Mouse (Mus musculus): ENCODE data around the gene Ccdc85b.

Gene Ccdc85b

GRCm38 (mm10) chr19:5465037-5465436 lies 7.3 kb upstream of the Ccdc85b start:
- no peak for TF ChIP-seq GATA4 (IDR thresholded peaks at IDR 0.05; ENCODE audit: insufficient replicate concordance, low read length)

GRCm38 (mm10) chr19:5463791-5464562 lies 6.3 kb upstream of the Ccdc85b start:
- no peak for TF ChIP-seq GATA4 (IDR thresholded peaks at IDR 0.05; ENCODE audit: insufficient replicate concordance, low read length)

GRCm38 (mm10) chr19:5463212-5463611 lies 5.5 kb upstream of the Ccdc85b start:
- no peak for TF ChIP-seq GATA4 (IDR thresholded peaks at IDR 0.05; ENCODE audit: insufficient replicate concordance, low read length)

GRCm38 (mm10) chr19:5461411-5461810 lies 3.7 kb upstream of the Ccdc85b start:
- no peak for TF ChIP-seq GATA4 (IDR thresholded peaks at IDR 0.05; ENCODE audit: insufficient replicate concordance, low read length)

GRCm38 (mm10) chr19:5460465-5460911 lies 2.8 kb upstream of the Ccdc85b start, which contains the start of gene Fibp:
Gene Fibp, plus strand, starts transcription at chr19:5460615.
- peak; percentile 34; the same call in 1 of the 2 replicates for TF ChIP-seq GATA4 (IDR thresholded peaks at IDR 0.05; ENCODE audit: insufficient replicate concordance, low read length)

GRCm38 (mm10) chr19:5459896-5460295 lies 2.2 kb upstream of the Ccdc85b start:
- no peak for TF ChIP-seq GATA4 (IDR thresholded peaks at IDR 0.05; ENCODE audit: insufficient replicate concordance, low read length)

GRCm38 (mm10) chr19:5459019-5459418 lies 1.3 kb upstream of the Ccdc85b start:
- TF ChIP-seq GATA4 (IDR thresholded peaks at IDR 0.05; ENCODE audit: insufficient replicate concordance, low read length): no peak

- no peak for TF ChIP-seq GATA4 (IDR thresholded peaks at IDR 0.05; ENCODE audit: insufficient replicate concordance, low read length)
These were observed 560 bp downstream of the Ccdc85b start for GRCm38 (mm10) chr19:5456922-5457745.

- TF ChIP-seq GATA4 (IDR thresholded peaks at IDR 0.05; ENCODE audit: insufficient replicate concordance, low read length): no peak
These were observed 1.3 kb downstream of the Ccdc85b start for GRCm38 (mm10) chr19:5456241-5456921.

- no peak for TF ChIP-seq GATA4 (IDR thresholded peaks at IDR 0.05; ENCODE audit: insufficient replicate concordance, low read length)
These were observed 2.1 kb downstream of the Ccdc85b start for GRCm38 (mm10) chr19:5455568-5455967.

GRCm38 (mm10) chr19:5455037-5455436 lies 2.7 kb downstream of the Ccdc85b start:
- TF ChIP-seq GATA4 (IDR thresholded peaks at IDR 0.05; ENCODE audit: insufficient replicate concordance, low read length): no peak

- TF ChIP-seq GATA4 (IDR thresholded peaks at IDR 0.05; ENCODE audit: insufficient replicate concordance, low read length): no peak
These were observed 5.9 kb downstream of the Ccdc85b start for GRCm38 (mm10) chr19:5451766-5452165.

GRCm38 (mm10) chr19:5449673-5450072 lies 8.0 kb downstream of the Ccdc85b start:
- TF ChIP-seq GATA4 (IDR thresholded peaks at IDR 0.05; ENCODE audit: insufficient replicate concordance, low read length): no peak

- no peak for TF ChIP-seq GATA4 (IDR thresholded peaks at IDR 0.05; ENCODE audit: insufficient replicate concordance, low read length)
These were observed 9.1 kb downstream of the Ccdc85b start for GRCm38 (mm10) chr19:5448354-5449150.
